Mouse (Mus musculus) C2C12 (cell line): ENCODE results near the gene Gm48551.

Source experiments
- CEBPB ChIP-seq: IDR thresholded peaks from one replicate; pipeline ENCODE4 v1.6.1; 2011; ENCODE audit warnings: low read depth, mild to moderate bottlenecking, control low read depth, moderate library complexity
- CTCF ChIP-seq: IDR thresholded peaks from one replicate; pipeline ENCODE4 v1.5.1; 2011; ENCODE audit not compliant: control insufficient read depth, insufficient read depth, insufficient read length
- MAX ChIP-seq: IDR thresholded peaks from one replicate; pipeline ENCODE4 v1.6.1; 2011; ENCODE audit warnings: mild to moderate bottlenecking, control low read depth
- MYOG ChIP-seq: IDR thresholded peaks from one replicate; pipeline ENCODE4 v1.6.1; 2011; ENCODE audit not compliant: control insufficient read depth, insufficient read length; ENCODE audit errors: extremely low read depth
- USF1 ChIP-seq: IDR thresholded peaks from one replicate; pipeline ENCODE4 v1.6.1; 2011; ENCODE audit warnings: low read depth, mild to moderate bottlenecking, control low read depth, moderate library complexity

DNA sequence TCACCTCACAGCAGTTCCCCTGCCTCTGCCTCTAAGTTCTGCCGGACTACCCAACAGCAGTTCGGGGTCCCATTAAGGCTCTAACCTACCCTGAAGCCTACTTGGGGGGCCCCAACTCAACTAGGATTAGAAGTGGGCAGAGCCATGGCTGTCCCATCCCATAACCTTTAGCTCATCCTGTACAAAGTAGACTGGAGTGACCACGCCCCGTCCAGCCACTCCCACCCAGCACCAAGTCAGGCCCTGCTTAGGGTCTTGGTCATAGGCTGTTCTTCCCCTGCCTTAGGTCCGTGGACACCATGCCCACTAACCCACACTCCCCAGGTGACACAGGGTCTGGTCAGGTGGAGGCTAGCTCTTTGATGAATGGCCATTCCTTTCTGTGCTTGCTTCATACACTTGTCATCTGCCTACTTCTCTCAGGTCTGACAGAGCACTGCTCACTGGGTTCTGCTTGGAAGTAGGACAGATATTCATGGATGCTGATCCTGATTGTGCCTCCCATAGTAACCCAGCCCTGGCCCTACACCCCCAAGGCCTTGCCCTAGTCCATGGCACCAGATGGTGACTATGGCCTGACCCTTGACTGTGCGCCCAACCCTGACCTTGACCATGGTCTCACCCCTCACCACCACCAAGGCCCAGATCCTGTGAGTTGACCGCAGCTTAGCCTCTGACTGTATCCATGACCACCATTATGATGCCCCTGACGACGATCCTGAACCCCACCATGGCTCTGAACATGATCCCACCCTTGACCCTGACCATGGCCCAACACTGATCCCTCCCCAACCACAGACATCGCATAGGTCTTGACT is 35.1 kb downstream of the Gm48551 start:
- TF ChIP-seq CTCF = no peak
- TF ChIP-seq MYOG = no peak
- TF ChIP-seq MAX = no peak
- no peak for TF ChIP-seq USF1
- TF ChIP-seq CEBPB = no peak
